Mouse (Mus musculus): Measurements from ENCODE around the gene Fam117a.

DNA sequence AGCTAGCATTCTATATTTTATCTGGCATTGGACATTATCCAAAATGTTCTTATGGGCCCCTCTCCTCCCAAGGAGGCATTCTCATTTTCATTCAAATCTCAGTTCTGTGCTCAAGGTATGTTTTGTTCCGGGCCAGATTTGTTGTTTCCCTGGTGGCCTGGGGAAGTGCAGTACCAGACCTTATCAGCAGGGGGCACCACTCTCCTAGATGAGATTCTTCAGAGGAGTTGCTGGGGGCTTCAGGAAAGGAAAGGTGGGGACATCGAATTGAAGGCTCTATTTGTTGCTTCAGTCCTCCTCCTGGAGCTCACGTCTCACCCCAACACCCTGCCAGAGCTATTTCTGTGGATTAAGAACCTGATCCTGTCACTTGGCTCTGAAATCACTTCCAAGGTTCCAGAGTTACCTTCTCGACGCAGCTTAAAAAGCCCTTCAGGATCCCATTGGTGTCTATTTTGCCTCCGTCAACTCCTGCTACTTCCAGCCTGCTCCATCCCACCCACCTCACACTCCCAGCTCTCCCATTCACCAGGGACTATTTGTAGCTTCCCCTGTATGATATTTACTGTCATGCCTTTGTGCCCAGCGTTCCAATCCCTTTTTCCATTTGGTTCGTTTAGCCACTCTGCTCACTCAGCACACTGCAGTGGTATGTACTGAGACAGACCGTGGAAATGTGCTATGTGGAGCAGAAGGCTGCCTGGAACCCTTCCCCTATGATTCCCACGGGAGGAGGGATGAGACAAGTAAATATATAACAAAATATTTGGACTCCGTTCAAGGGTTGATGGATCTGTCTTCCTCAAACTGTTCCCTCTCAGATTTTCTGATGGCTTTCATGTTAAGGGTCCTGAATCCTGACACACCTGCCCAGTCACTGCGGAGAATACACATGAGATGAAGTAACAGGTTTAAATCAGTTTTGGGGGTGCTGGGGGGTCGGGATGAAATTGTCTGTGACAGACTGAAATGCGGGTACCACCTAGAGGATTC, 61.3 kb downstream of the Fam117a start:
- TF ChIP-seq EP300 (optimal IDR thresholded peaks at IDR 0.05) (no peak), CTCF (IDR thresholded peaks at IDR 0.05; ENCODE audit: low read depth) (peak; percentile 93)
